Mouse (Mus musculus) CD8-positive naive resting alpha-beta T cell, adult 57 days (primary cell): Measurements from ENCODE around the gene Tas2r116. TPM values are rescaled to one million over a fixed set of nuclear protein-coding genes. Genes with fewer than 3 reads are reported as not detected.

Experiments
- total RNA-seq: library from RNA; stranded (reverse); gene quantifications from one replicate; pipeline ENCODE4 v1.2.4, GENCODE M21; 2023

The Tas2r116 gene
- not detected for total RNA-seq

DNA sequence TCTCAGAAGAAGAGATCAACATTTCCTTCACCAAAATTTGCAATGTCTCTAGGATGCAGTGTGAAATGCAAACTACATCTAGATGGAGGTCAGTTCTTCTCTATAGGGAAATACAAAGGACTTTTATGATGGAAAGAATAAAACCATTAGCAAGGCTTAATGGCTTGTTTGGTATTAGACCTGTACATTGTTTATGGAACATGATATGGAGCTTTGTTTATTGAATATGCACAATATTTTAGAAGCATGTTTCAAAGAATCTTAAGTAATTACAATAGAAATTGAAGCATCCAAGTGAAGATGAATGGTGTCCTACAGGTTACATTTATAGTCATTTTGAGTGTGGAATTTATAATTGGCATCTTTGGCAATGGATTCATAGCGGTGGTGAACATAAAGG is at the start of gene Tas2r116:
Gene Tas2r116 (plus strand): TSS at position 301 of the 400 bp plus-strand sequence.

DNA sequence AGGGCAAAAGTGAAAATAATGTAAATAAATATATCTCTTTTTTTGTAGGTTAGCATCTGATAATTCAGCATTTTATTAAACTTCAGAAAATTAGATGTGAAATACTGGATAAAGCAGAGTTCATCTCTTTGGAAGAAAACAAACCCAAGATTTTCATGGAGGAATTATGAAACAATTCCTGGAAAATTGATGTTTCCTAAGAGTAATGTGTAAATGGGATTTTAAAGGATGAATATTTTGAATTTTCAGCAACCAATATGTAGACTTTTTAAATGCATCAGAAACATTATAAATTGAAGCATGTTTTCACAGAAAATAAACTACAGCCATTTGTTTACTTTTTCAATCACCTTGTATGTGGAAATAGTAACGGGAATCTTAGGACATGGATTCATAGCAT is 8.4 kb upstream of the Tas2r116 start, which contains the start of gene Tas2r123:
Gene Tas2r123 (plus strand): TSS at position 301 of the 400 bp plus-strand sequence.

DNA sequence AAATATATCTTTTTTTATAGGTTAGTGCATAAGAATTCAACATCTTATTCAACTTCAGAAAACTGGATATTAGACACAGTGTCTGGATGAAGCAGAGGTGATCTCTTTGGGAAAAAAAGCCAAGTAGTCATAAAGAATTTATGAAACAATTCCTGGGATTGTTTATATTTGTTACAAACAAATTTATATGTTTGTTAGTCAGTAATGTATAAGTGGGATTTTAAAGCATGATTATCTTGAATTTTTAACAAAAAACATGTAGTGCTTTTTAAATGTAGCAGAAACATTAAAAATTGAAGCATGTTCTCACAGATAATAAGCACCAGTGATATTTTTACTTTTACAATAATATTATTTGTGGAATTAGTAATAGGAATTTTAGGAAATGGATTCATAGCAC is 12.5 kb downstream of the Tas2r116 start, which contains the start of gene Tas2r110:
Gene Tas2r110 (plus strand): TSS at position 301 of the 400 bp plus-strand sequence.

DNA sequence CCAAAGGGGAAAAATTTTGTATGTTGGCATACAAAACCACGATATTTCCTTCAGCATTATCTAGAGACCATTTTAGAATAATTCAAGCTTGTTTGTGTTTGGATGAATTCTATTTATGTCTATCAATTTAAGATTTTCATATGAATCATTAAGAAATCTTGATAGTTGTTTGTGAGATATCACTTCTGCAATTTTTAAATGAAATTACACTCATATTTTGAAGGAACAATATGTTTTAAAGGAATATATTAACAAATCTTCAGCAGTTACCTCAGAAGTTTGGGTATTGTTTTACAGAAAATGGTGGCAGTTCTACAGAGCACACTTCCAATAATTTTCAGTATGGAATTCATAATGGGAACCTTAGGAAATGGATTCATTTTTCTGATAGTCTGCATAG is 37.5 kb downstream of the Tas2r116 start, which contains the start of gene Tas2r113:
Gene Tas2r113 (plus strand): TSS at position 301 of the 400 bp plus-strand sequence.

Other genes with a start within 250 kb of the Tas2r116 start
- not detected for gene A630073D07Rik, start 203.9 kb upstream of the Tas2r116 start, total RNA-seq
- gene Tas2r120, start 198.5 kb upstream of the Tas2r116 start, total RNA-seq = not detected
- not detected for gene Tas2r121, start 154.4 kb upstream of the Tas2r116 start, total RNA-seq
- not detected for gene Tas2r122, start 143.5 kb upstream of the Tas2r116 start, total RNA-seq
- not detected for gene Tas2r115, start 117.4 kb upstream of the Tas2r116 start, total RNA-seq
- gene Tas2r124, start 100.7 kb upstream of the Tas2r116 start, total RNA-seq = not detected
- gene Tas2r102, start 93.3 kb upstream of the Tas2r116 start, total RNA-seq = not detected
- gene Tas2r136, start 77.3 kb upstream of the Tas2r116 start, total RNA-seq = not detected
- not detected for gene Tas2r117, start 52.6 kb upstream of the Tas2r116 start, total RNA-seq
- gene Tas2r123, start 8.3 kb upstream of the Tas2r116 start, total RNA-seq = not detected
- not detected for gene Tas2r110, start 12.6 kb downstream of the Tas2r116 start, total RNA-seq
- not detected for gene Tas2r113, start 37.6 kb downstream of the Tas2r116 start, total RNA-seq
- not detected for gene Tas2r125, start 54.2 kb downstream of the Tas2r116 start, total RNA-seq
- gene Tas2r129, start 95.7 kb downstream of the Tas2r116 start, total RNA-seq = not detected
- not detected for gene Tas2r131, start 102.5 kb downstream of the Tas2r116 start, total RNA-seq
- gene Tas2r109, start 125.5 kb downstream of the Tas2r116 start, total RNA-seq = not detected
- gene Tas2r103, start 181.7 kb downstream of the Tas2r116 start, total RNA-seq = not detected
- gene Tas2r140, start 200.4 kb downstream of the Tas2r116 start, total RNA-seq = not detected
- gene Smim10l1, start 249.5 kb downstream of the Tas2r116 start, total RNA-seq = 19.2 TPM